Mouse (Mus musculus) hindbrain, embryonic 11.5 days (tissue): ENCODE data around the gene Prkar1b. TPM values are rescaled to one million over a fixed set of nuclear protein-coding genes. Genes with fewer than 3 reads are reported as not detected.

Experiments used
- ATAC-seq: fragments of 200-750 bp; cut with Nextera tagmentation; 2 replicates; pipeline ENCODE4 v1.8.0; 2017; ENCODE audit warnings: mild to moderate bottlenecking, moderate TSS enrichment, moderate library complexity; ENCODE audit not compliant: low FRiP score
- DNase-seq: peaks from one replicate; pipeline ENCODE4 v3.0.0-alpha.2; 2015; ENCODE audit warnings: low spot score
- H3K27ac ChIP-seq: fragments of 300-500 bp; sonication (generic); 2 replicates; pipeline ENCODE4 v1.5.1; 2014; ENCODE audit warnings: mild to moderate bottlenecking, low read depth, low read length
- H3K27me3 ChIP-seq: fragments of 300-500 bp; sonication (generic); 2 replicates; pipeline ENCODE4 v1.6.1; 2014; ENCODE audit warnings: mild to moderate bottlenecking, low read length, moderate library complexity, mixed read lengths; ENCODE audit not compliant: control insufficient read depth, insufficient read depth
- H3K36me3 ChIP-seq: fragments of 300-500 bp; sonication (generic); 2 replicates; pipeline ENCODE4 v1.6.1; 2014; ENCODE audit warnings: mild to moderate bottlenecking, low read length, moderate library complexity, mixed read lengths; ENCODE audit not compliant: control insufficient read depth, insufficient read depth
- H3K4me1 ChIP-seq: fragments of 300-500 bp; sonication (generic); replicated peaks from 2 replicates; pipeline ENCODE4 v1.6.1; 2014; ENCODE audit warnings: low read length, mixed read lengths; ENCODE audit not compliant: control insufficient read depth, insufficient read depth
- H3K4me2 ChIP-seq: fragments of 300-500 bp; sonication (generic); replicated peaks from 2 replicates; pipeline ENCODE4 v1.6.1; 2014; ENCODE audit warnings: mild to moderate bottlenecking, low read depth, low read length
- H3K4me3 ChIP-seq: fragments of 300-500 bp; sonication (generic); 2 replicates; pipeline ENCODE4 v1.5.1; 2014; ENCODE audit warnings: low read depth, low read length
- H3K9ac ChIP-seq: fragments of 300-500 bp; sonication (generic); 2 replicates; pipeline ENCODE4 v1.6.1; 2014; ENCODE audit warnings: low read depth, low read length
- H3K9me3 ChIP-seq: fragments of 300-500 bp; sonication (generic); 2 replicates; pipeline ENCODE4 v1.6.1; 2016; ENCODE audit warnings: low read length; ENCODE audit not compliant: control insufficient read depth
- WGBS: fragments of 180-500 bp; shearing (Covaris S2); extraction: QIAGEN DNeasy Blood & Tissue Kit; methylation state at CpG from one replicate; pipeline ENCODE4 v1.1.7; 2014; 5-methylcytosine and 5-hydroxymethylcytosine counted together
- polyA plus RNA-seq: library from polyadenylated mRNA; unstranded; fragments of >200 nt; fragmentation: Nextera tagmentation; extraction: Ambion mirVana; gene quantifications from 2 replicates; pipeline ENCODE4 v1.2.1, GENCODE M21; 2014

Gene Prkar1b
- polyA plus RNA-seq, 1 experiment from 2014 or later = 19.9 TPM

GRCm38 (mm10) chr5:138977759-138978158 lies 172.0 kb downstream of the Prkar1b start:
- ATAC-seq (no peak), DNase-seq (no peak)
- H3K36me3 ChIP-seq = no peaks in the 10 kb centered on the region
- H3K4me2 ChIP-seq = no peak overlapping the region
- no peak overlapping the region for H3K9ac ChIP-seq
- H3K4me1 ChIP-seq = no peaks in the 10 kb centered on the region; the same call in 1 of the 2 replicates
- no peak overlapping the region for H3K27ac ChIP-seq
- no peaks in the 10 kb centered on the region for H3K27me3 ChIP-seq
- 66% methylated on average over 3 of the region's 3 CpGs for WGBS
- no peak overlapping the region for H3K4me3 ChIP-seq
- no peaks in the 10 kb centered on the region for H3K9me3 ChIP-seq

GRCm38 (mm10) chr5:138974911-138975485 lies 174.8 kb downstream of the Prkar1b start:
- H3K27ac ChIP-seq = no peak overlapping the region
- H3K36me3 ChIP-seq = no peaks in the 10 kb centered on the region
- 92% methylated on average over 8 of the region's 8 CpGs for WGBS
- DNase-seq = no peak
- ATAC-seq = no peak
- H3K27me3 ChIP-seq = no peaks in the 10 kb centered on the region
- H3K4me3 ChIP-seq = no peak overlapping the region
- H3K4me2 ChIP-seq = no peak overlapping the region
- H3K9ac ChIP-seq = no peak overlapping the region
- no peaks in the 10 kb centered on the region; the same call in 1 of the 2 replicates for H3K4me1 ChIP-seq
- H3K9me3 ChIP-seq = no peaks in the 10 kb centered on the region

- H3K4me3 ChIP-seq = no peak overlapping the region
- H3K27me3 ChIP-seq = no peaks in the 10 kb centered on the region
- ATAC-seq = no peak
- DNase-seq = no peak
- H3K27ac ChIP-seq = no peak overlapping the region
- no peak overlapping the region for H3K4me2 ChIP-seq
- H3K9ac ChIP-seq = no peak overlapping the region
- H3K4me1 ChIP-seq = no peaks in the 10 kb centered on the region; the same call in 1 of the 2 replicates
- no peaks in the 10 kb centered on the region for H3K9me3 ChIP-seq
- H3K36me3 ChIP-seq = no peaks in the 10 kb centered on the region
- WGBS = 85% methylated on average over 6 of the region's 6 CpGs
Measured at GRCm38 (mm10) chr5:138973480-138973879, 176.3 kb downstream of the Prkar1b start.

GRCm38 (mm10) chr5:138971405-138971804 lies 178.4 kb downstream of the Prkar1b start:
- no peak overlapping the region for H3K27ac ChIP-seq
- no peak overlapping the region for H3K4me3 ChIP-seq
- H3K4me2 ChIP-seq = no peak overlapping the region
- no peaks in the 10 kb centered on the region for H3K9me3 ChIP-seq
- H3K27me3 ChIP-seq = no peaks in the 10 kb centered on the region
- H3K36me3 ChIP-seq = no peaks in the 10 kb centered on the region
- WGBS = 81% methylated on average over 9 of the region's 9 CpGs
- no peak overlapping the region for H3K9ac ChIP-seq
- ATAC-seq (no peak), DNase-seq (no peak)
- no peaks in the 10 kb centered on the region for H3K4me1 ChIP-seq

GRCm38 (mm10) chr5:138970056-138970490 lies 179.7 kb downstream of the Prkar1b start:
- Histone ChIP-seq H3K27me3 (no peaks in the 10 kb centered on the region), H3K27ac (no peak overlapping the region), H3K4me3 (no peak overlapping the region), H3K36me3 (no peaks in the 10 kb centered on the region), H3K4me2 (no peak overlapping the region), H3K9ac (no peak overlapping the region), H3K9me3 (no peaks in the 10 kb centered on the region), H3K4me1 (no peaks in the 10 kb centered on the region)
- no peak for DNase-seq
- no peak for ATAC-seq
- WGBS = 73% methylated on average over 7 of the region's 7 CpGs

Other genes with a start within 250 kb of the Prkar1b start
- 10.9 and 12.4 TPM in 2 replicates for gene Pdgfa, start 152.6 kb downstream of the Prkar1b start, polyA plus RNA-seq
- gene Dnaaf5, start 222 bp upstream of the Prkar1b start, polyA plus RNA-seq = 5.3 and 7.2 TPM in 2 replicates
- 38.4 and 43.8 TPM in 2 replicates for gene Sun1, start 50.6 kb upstream of the Prkar1b start, polyA plus RNA-seq
- gene Get4, start 102.3 kb upstream of the Prkar1b start, polyA plus RNA-seq = 112 and 121 TPM in 2 replicates
- gene Adap1, start 175.6 kb upstream of the Prkar1b start, polyA plus RNA-seq = 2.1 and 4.0 TPM in 2 replicates
- gene Cox19, start 201.4 kb upstream of the Prkar1b start, polyA plus RNA-seq = 127 and 129 TPM in 2 replicates
- not detected in 2 replicates for gene Cyp2w1, start 202.6 kb upstream of the Prkar1b start, polyA plus RNA-seq
- gene Gpr146, start 227.7 kb upstream of the Prkar1b start, polyA plus RNA-seq = 1.8 TPM in 2 replicates